Mouse (Mus musculus) liver, postnatal 0 days (tissue): ENCODE results near the gene Ccdc6.

Experiments
- CTCF ChIP-seq: sonication (generic); IDR thresholded peaks from 2 replicates; pipeline ENCODE4 v1.5.1; 2016; ENCODE audit warnings: antibody characterized with exemption, low read depth
- EP300 ChIP-seq: IDR thresholded peaks from 2 replicates; pipeline ENCODE4 v1.6.1; 2016; ENCODE audit warnings: antibody characterized with exemption, low read depth, mild to moderate bottlenecking

DNA sequence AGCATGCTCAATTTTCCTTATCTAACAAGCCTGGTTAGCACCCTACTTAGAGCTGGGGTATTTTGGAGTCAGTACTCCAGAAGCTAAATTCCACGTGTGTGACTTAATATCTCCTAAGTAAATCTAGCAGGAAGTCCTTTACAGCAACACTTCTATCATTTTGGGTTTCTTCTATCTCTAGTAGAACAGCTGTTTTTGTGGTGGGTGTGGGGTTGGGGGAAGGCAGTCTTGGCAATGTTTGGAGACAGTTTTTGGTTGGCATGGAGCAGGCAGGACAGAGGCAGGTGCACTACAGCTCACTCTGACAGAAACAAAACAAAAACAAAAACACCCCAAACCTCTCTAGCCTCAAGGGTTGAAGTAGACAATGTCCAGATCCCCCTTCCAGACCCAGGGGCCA is 3.1 kb upstream of the Ccdc6 start:
- TF ChIP-seq CTCF (no peak), EP300 (no peak)
